ENCODE assay signal across 8 mouse cellular contexts in the genomic region with DNA sequence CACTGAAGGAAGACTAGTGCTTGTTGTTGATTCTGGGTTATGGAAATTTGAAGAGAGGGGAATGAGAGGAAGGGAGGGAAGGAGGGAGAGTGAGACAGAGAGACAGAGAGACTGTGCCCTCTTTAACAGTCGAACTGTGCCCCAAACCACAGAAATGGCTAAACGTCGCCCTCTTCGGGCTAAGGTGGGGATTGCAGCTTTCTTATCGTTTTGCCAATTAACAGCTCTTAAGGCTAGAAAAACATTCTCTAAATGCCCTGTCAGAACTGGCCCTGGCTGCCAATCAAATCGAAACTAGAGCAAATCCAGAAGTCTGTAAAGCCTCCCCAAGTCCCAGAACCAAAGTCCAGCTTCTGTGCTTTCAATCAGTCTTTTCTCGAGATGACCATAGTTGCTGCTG. TPM values are rescaled to one million over a fixed set of nuclear protein-coding genes. Genes with fewer than 3 reads are reported as not detected.
A peak's percentile ranks its signal among the peaks of the same experiment; 100 is the strongest.
DNase-seq lines count a peak whose midpoint lies in the region; ATAC-seq and TF ChIP-seq lines count a peak whose summit lies in the region.

No protein-coding gene starts in this region.

- no peak overlapping the region for H3K27ac ChIP-seq in heart, embryonic 11.5 days (ENCODE audit: low read depth, low read length)
- H3K27ac ChIP-seq in lung, postnatal 0 days (ENCODE audit: low read length) = no peak overlapping the region

- no peaks in the 10 kb centered on the region for H3K36me3 ChIP-seq in E14TG2a.4 (ENCODE audit: insufficient read depth, low read length)
- H3K36me3 ChIP-seq in heart, embryonic 11.5 days (ENCODE audit: control insufficient read depth, insufficient read depth, low read length) = no peaks in the 10 kb centered on the region
- H3K36me3 ChIP-seq in lung, postnatal 0 days (ENCODE audit: insufficient read depth, low read length) = no peaks in the 10 kb centered on the region

- peak; percentile 11 for DNase-seq in WW6 (ENCODE audit: low read depth, low spot score)
- peak; percentile 54 to 74 for DNase-seq in cerebellum, postnatal 4 days (ENCODE audit: low spot score in 2 of 2)
- peak; percentile 76 for DNase-seq in layer of hippocampus, adult 11-12 months (ENCODE audit: low spot score)
- DNase-seq in lung, postnatal 0 days (ENCODE audit: low spot score) = peak; percentile 39
- peak; percentile 13 for DNase-seq in skeletal muscle tissue, adult 2 months (ENCODE audit: low read depth, low spot score)

- WGBS in heart, embryonic 11.5 days (ENCODE audit: insufficient replicate concordance) = 13% methylated on average over 7 of the region's 7 CpGs
- 9% methylated on average over 7 of the region's 7 CpGs for WGBS in lung, postnatal 0 days

- TF ChIP-seq CTCF in E14TG2a.4 (conservative IDR thresholded peaks at IDR 0.05; ENCODE audit: low read length) = peak; percentile 59
- peak; percentile 79 for TF ChIP-seq CTCF in lung, postnatal 0 days (IDR thresholded peaks at IDR 0.05)

- no peaks in the 10 kb centered on the region for H3K9me3 ChIP-seq in E14TG2a.4 (ENCODE audit: low read length)
- no peaks in the 10 kb centered on the region for H3K9me3 ChIP-seq in heart, embryonic 11.5 days (replicated peaks; ENCODE audit: control insufficient read depth, low read length)
- H3K9me3 ChIP-seq in lung, postnatal 0 days (ENCODE audit: low read length) = no peaks in the 10 kb centered on the region

- peak overlapping the region; percentile 42 for H3K4me2 ChIP-seq in heart, embryonic 11.5 days
- no peak overlapping the region; the same call in 1 of the 2 replicates for H3K4me2 ChIP-seq in lung, postnatal 0 days (replicated peaks; ENCODE audit: low read depth, low read length)

- no peak for TF ChIP-seq EP300 in lung, postnatal 0 days (IDR thresholded peaks at IDR 0.05)

- H3K9ac ChIP-seq in heart, embryonic 11.5 days (ENCODE audit: low read depth, low read length) = no peak overlapping the region
- no peak overlapping the region for H3K9ac ChIP-seq in lung, postnatal 0 days (replicated peaks; ENCODE audit: low read depth)

- no peak for ATAC-seq in heart, embryonic 11.5 days (replicated peaks; ENCODE audit: insufficient number of reproducible peaks, low FRiP score, low TSS enrichment)
- no peak for ATAC-seq in lung, postnatal 0 days
- ATAC-seq in monocyte, adult 5-6 weeks (replicated peaks; ENCODE audit: insufficient number of reproducible peaks, low FRiP score, low TSS enrichment, poor library complexity, severe bottlenecking) = no peak

- H3K4me1 ChIP-seq in E14TG2a.4 (replicated peaks; ENCODE audit: low read depth, low read length) = no peaks in the 10 kb centered on the region
- H3K4me1 ChIP-seq in heart, embryonic 11.5 days (ENCODE audit: control insufficient read depth, insufficient read depth, low read length) = no peaks in the 10 kb centered on the region
- H3K4me1 ChIP-seq in lung, postnatal 0 days (ENCODE audit: insufficient read depth, low read depth, low read length) = no peaks in the 10 kb centered on the region

- no peak overlapping the region for H3K4me3 ChIP-seq in E14TG2a.4 (replicated peaks; ENCODE audit: low read length)
- no peak overlapping the region for H3K4me3 ChIP-seq in heart, embryonic 11.5 days (ENCODE audit: low read depth, low read length)
- H3K4me3 ChIP-seq in lung, postnatal 0 days (ENCODE audit: low read depth, low read length) = no peak overlapping the region

- H3K27me3 ChIP-seq in E14TG2a.4 (ENCODE audit: insufficient read depth, low read length) = no peaks in the 10 kb centered on the region
- H3K27me3 ChIP-seq in heart, embryonic 11.5 days (ENCODE audit: control insufficient read depth, insufficient read depth, low read length) = no peaks in the 10 kb centered on the region
- H3K27me3 ChIP-seq in lung, postnatal 0 days (replicated peaks; ENCODE audit: insufficient read depth, low read length) = no peaks in the 10 kb centered on the region

RNA-seq across cellular contexts. Expression of a gene that starts 36.4 kb away (rescaled TPM):
- polyA plus RNA-seq in heart, embryonic 11.5 days (2014; fragmentation: Nextera tagmentation; extraction: Ambion mirVana) = 156 and 157 TPM in 2 replicates
- 284 and 285 TPM in 2 replicates for polyA plus RNA-seq in lung, postnatal 0 days (2015; fragmentation: Nextera tagmentation; extraction: Ambion mirVana)
- 56.2 to 87.7 TPM (median 86.7 TPM) in 3 replicates for total RNA-seq in monocyte, adult 5-6 weeks (2017)

Comparison
In these comparisons a context has a peak if more than half of its experiments do, and no peak if none do; other contexts are left out.
1. DNase-seq: peak in every context shown above with its lines; median percentile 76 in layer of hippocampus, adult 11-12 months; 64 in cerebellum, postnatal 4 days; 39 in lung, postnatal 0 days; 13 in skeletal muscle tissue, adult 2 months; 11 in WW6.